Mouse (Mus musculus): ENCODE results near the gene Lrrc26. TPM values are rescaled to one million over a fixed set of nuclear protein-coding genes. Genes with fewer than 3 reads are reported as not detected.
A peak's percentile ranks its signal among the peaks of the same experiment; 100 is the strongest.

Lrrc26 gene
- polyA plus RNA-seq, 1 experiment from 2014 or later, result not detected

DNA sequence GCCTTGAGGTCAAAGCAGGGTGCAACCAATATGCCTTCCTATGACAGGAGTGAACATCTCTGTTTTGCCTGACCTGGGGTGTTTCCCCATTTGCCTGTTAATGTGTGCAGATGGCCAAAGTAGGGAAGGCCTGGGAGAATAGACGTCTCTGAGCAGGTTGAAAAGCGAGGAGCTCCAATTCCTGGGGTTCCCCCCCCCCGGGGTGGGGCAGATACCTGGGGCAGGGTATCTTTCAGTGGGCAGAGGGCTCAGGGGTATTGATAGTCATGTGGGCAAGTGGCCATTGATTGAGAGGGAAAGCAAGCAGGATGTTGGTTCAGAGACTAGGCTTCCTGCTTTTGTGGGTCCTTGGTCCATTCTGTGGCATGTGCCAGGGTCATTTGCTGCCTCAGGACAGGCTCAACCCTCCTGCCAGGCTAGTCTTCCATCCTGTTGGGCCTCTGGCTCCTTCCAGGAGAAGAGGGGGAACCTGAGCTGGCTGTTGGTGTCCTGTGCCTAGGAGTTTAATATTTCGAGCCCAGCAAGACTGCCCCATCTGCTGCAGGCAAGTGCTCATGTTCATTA is 21.9 kb upstream of the Lrrc26 start:
- H3K4me2 ChIP-seq, result no peak overlapping the region
- H3K27ac ChIP-seq, result no peak overlapping the region
- no peak for ATAC-seq (replicated peaks; ENCODE audit: low FRiP score)
- H3K4me1 ChIP-seq, result peaks cover 60% of the 10 kb centered on the region
- H3K9ac ChIP-seq, result no peak overlapping the region
- H3K36me3 ChIP-seq, result peaks cover 25% of the 10 kb centered on the region
- no peaks in the 10 kb centered on the region for H3K9me3 ChIP-seq (replicated peaks)
- H3K4me3 ChIP-seq (replicated peaks), result no peak overlapping the region
- WGBS, result 71% methylated on average over 4 of the region's 4 CpGs
- H3K27me3 ChIP-seq, result peaks cover 11% of the 10 kb centered on the region

DNA sequence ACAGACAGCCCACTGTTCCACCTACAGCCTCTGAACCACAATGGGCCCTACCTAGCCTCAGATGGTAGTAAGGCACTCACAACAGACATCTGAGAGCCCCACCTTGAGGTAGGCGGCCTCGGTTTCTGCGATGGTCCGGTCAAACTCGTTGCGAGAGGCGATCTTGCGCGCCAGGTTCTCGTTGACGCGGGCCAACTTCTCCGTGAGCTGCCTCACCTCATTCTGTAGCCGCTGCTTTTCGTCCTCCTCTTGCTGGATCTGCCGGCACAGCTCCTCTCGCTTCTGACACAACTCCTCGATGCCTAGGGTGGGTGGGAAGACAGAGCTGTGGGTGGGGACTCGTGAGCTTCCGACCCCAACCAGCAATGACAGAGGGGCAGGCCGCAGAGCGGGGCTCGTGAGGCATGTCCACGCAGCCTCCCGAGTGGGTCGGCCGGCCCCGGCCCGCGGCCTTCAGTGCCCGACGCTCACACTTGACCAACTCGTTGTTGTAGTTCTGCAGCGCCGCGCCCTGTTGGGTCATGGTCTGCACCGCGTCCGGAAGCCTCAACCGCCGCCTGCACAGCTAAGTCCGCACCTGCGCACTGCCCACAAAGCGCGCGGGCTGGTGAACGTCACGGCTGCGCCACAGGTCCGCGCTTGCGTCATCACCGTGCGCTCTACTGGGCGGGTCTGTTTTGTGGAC is 17.7 kb upstream of the Lrrc26 start, which contains the start of the genes Ssna1 and Anapc2:
Gene Ssna1, minus strand, starts transcription at position 612 of the 685 bp plus-strand sequence.
Gene Anapc2, plus strand, starts transcription at position 652 of the 685 bp plus-strand sequence.
- Histone ChIP-seq H3K9me3 (replicated peaks) (no peaks in the 10 kb centered on the region), H3K4me3 (replicated peaks) (peak within 1 kb of the TSS; percentile 73), H3K4me2 (peak within 1 kb of the TSS; percentile 93), H3K27me3 (no peaks in the 10 kb centered on the region), H3K36me3 (peaks cover 61% of the 10 kb centered on the region), H3K27ac (peak within 1 kb of the TSS; percentile 85), H3K4me1 (peaks cover 36% of the 10 kb centered on the region), H3K9ac (peak within 1 kb of the TSS; percentile 87)
- ATAC-seq (replicated peaks; ENCODE audit: low FRiP score), result peak; percentile 97
- WGBS, result under 1% methylated on average over 55 of the region's 55 CpGs

GRCm38 (mm10) chr2:25272515-25272914 is 17.2 kb upstream of the Lrrc26 start:
- no peaks in the 10 kb centered on the region for H3K27me3 ChIP-seq
- H3K27ac ChIP-seq, result peak overlapping the region; percentile 61
- H3K4me2 ChIP-seq, result peak overlapping the region; percentile 93
- ATAC-seq (replicated peaks; ENCODE audit: low FRiP score), result peak; percentile 65
- under 1% methylated on average over 28 of the region's 29 CpGs for WGBS
- H3K36me3 ChIP-seq, result peaks cover 67% of the 10 kb centered on the region
- no peaks in the 10 kb centered on the region for H3K9me3 ChIP-seq (replicated peaks)
- peaks cover 30% of the 10 kb centered on the region for H3K4me1 ChIP-seq
- peak overlapping the region; percentile 87 for H3K9ac ChIP-seq
- H3K4me3 ChIP-seq (replicated peaks), result peak overlapping the region; percentile 73

DNA sequence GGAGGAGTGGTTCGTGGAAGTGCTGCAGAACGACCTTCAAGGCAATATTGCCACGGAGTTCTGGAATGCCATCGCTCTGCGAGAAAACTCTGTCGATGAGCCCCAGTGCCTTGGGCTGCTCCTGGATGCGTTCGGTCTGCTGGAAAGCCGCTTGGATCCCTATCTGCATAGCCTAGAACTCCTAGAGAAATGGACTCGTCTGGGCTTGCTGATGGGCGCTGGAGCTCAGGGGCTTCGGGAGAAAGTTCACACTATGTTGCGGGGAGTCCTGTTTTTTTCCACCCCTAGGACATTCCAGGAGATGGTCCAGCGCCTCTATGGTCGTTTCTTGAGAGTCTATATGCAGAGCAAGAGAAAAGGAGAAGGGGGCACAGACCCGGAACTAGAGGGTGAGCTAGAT is 16.7 kb upstream of the Lrrc26 start:
- H3K4me3 ChIP-seq (replicated peaks), result peak overlapping the region; percentile 73
- WGBS, result 29% methylated on average over 16 of the region's 16 CpGs
- H3K9me3 ChIP-seq (replicated peaks), result no peaks in the 10 kb centered on the region
- H3K36me3 ChIP-seq, result peaks cover 72% of the 10 kb centered on the region
- H3K4me2 ChIP-seq, result peak overlapping the region; percentile 93
- H3K27ac ChIP-seq, result 0 out of 2 replicates have a peak overlapping the region, but pooled peaks have one; percentile 61
- H3K27me3 ChIP-seq, result no peaks in the 10 kb centered on the region
- ATAC-seq (replicated peaks; ENCODE audit: low FRiP score), result no peak
- H3K9ac ChIP-seq, result peak overlapping the region; percentile 87
- H3K4me1 ChIP-seq, result peaks cover 30% of the 10 kb centered on the region

- Histone ChIP-seq H3K27me3 (no peaks in the 10 kb centered on the region), H3K27ac (no peak overlapping the region), H3K4me3 (replicated peaks) (no peak overlapping the region), H3K4me2 (no peak overlapping the region), H3K36me3 (peaks cover 98% of the 10 kb centered on the region), H3K4me1 (peaks cover 3% of the 10 kb centered on the region; the same call in 1 of the 2 replicates), H3K9ac (no peak overlapping the region), H3K9me3 (replicated peaks) (no peaks in the 10 kb centered on the region)
- WGBS, result 66% methylated on average over 13 of the region's 13 CpGs
- ATAC-seq (replicated peaks; ENCODE audit: low FRiP score), result no peak; the same call in 1 of the 2 replicates
Measured at GRCm38 (mm10) chr2:25278928-25279882, 10.5 kb upstream of the Lrrc26 start.

DNA sequence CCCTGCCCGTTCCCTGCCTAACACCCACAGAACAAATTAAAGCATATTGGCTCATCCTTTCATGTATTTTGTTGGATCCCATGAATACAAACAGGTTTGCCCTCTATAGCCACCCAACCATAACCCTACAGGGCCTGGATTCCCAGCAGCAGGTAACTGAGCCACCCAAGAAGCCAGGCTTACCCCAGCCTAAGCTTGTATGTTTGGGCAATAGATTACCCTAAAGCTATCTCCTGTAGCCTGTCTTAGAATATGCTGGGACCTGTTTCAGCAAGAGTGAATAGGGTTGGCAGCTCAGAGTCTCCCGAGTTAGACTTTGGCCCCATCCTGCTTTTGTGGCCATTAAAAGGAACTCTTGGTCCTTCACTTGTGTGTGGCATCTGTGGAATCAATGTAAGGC is 4.2 kb upstream of the Lrrc26 start:
- no peaks in the 10 kb centered on the region for H3K9me3 ChIP-seq (replicated peaks)
- peaks cover 13% of the 10 kb centered on the region for H3K4me1 ChIP-seq
- 0 out of 2 replicates have a peak overlapping the region, but pooled peaks have one; percentile 61 for H3K27ac ChIP-seq
- no peak for ATAC-seq (replicated peaks; ENCODE audit: low FRiP score)
- no peak overlapping the region for H3K9ac ChIP-seq
- H3K4me3 ChIP-seq (replicated peaks), result no peak overlapping the region
- H3K36me3 ChIP-seq, result peaks cover 57% of the 10 kb centered on the region
- 90% methylated on average over 2 of the region's 2 CpGs for WGBS
- H3K4me2 ChIP-seq, result no peak overlapping the region
- H3K27me3 ChIP-seq, result peaks cover 29% of the 10 kb centered on the region

DNA sequence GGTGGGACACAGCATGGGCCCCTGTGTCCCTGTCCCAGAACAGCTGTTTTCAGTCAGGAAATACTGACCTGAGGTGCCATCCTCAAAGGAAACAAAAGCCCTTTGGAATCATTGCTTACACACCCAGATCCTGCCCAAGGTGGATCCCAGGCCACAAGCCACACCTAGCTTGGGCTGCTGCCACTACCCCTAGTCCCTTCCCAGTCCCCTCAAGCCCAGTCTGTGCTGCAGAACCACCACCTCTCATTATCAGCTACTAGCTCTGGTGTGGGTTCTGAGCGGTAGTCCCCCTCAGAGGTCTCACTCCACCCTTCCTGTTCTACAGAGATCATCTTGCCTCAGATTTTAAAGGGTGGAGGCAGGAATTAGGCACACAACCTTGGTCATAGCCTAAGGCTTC is 3.4 kb upstream of the Lrrc26 start:
- no peak overlapping the region for H3K4me2 ChIP-seq
- peaks cover 50% of the 10 kb centered on the region for H3K36me3 ChIP-seq
- no peaks in the 10 kb centered on the region for H3K9me3 ChIP-seq (replicated peaks)
- H3K9ac ChIP-seq, result no peak overlapping the region
- no peak for ATAC-seq (replicated peaks; ENCODE audit: low FRiP score)
- H3K27me3 ChIP-seq, result peaks cover 37% of the 10 kb centered on the region
- H3K4me1 ChIP-seq, result peaks cover 21% of the 10 kb centered on the region
- WGBS, result 76% methylated on average over 1 of the region's 1 CpGs
- H3K27ac ChIP-seq, result peak overlapping the region; percentile 61; the same call in 1 of the 2 replicates
- H3K4me3 ChIP-seq (replicated peaks), result no peak overlapping the region

- Histone ChIP-seq H3K9ac (no peak overlapping the region), H3K4me1 (peaks cover 28% of the 10 kb centered on the region), H3K27me3 (peaks cover 44% of the 10 kb centered on the region), H3K9me3 (replicated peaks) (no peaks in the 10 kb centered on the region), H3K4me3 (replicated peaks) (no peak overlapping the region), H3K27ac (0 out of 2 replicates have a peak overlapping the region, but pooled peaks have one; percentile 61), H3K4me2 (no peak overlapping the region), H3K36me3 (peaks cover 45% of the 10 kb centered on the region)
- no peak; the same call in 1 of the 2 replicates for ATAC-seq (replicated peaks; ENCODE audit: low FRiP score)
- WGBS, result 55% methylated on average over 7 of the region's 7 CpGs
Measured at GRCm38 (mm10) chr2:25286837-25287636, 2.7 kb upstream of the Lrrc26 start.

DNA sequence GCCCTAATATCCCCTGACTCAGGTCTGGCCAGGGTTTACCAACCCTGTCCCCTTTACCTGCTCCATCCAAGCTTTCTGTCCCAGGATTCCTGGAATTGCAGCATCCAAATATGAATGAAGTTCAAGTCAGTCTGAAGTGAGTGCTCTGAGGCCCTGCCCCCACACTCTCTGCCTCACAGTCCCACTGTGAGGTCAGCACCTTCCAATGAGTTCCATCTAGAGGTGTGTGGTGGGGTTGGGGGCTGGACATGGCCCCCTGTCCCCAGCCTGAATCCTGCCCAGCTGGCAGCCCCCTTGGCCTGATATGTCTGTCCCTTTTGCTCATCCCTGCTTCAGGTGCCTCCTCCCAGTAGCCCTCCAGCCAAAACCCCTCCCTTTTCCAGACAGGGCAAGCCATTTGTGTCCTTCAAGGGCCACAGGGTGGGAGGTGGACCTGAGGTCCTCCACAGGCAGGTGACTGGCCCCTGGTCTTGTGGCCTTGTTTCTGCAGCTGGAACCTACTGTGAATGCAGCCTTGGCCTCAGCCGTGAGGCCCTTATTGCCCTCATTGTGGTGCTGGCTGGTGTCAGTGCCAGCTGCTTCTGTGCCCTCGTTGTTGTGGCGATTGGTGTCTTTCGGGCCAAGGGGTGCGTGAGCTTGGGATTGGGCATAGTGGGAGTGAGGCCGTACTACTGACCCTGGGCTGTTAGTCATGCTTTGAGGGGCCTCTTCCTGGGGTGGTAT is 1.6 kb upstream of the Lrrc26 start, which contains the start of gene Tmem210:
Gene Tmem210, plus strand, starts transcription at position 219 of the 723 bp plus-strand sequence.
- Histone ChIP-seq H3K27me3 (peaks cover 54% of the 10 kb centered on the region), H3K4me1 (peaks cover 36% of the 10 kb centered on the region), H3K27ac (0 out of 2 replicates have a peak within 1 kb of the TSS, but pooled peaks have one; percentile 61), H3K36me3 (peaks cover 34% of the 10 kb centered on the region), H3K4me2 (no peak within 1 kb of the TSS), H3K4me3 (replicated peaks) (no peak within 1 kb of the TSS), H3K9me3 (replicated peaks) (no peaks in the 10 kb centered on the region), H3K9ac (no peak within 1 kb of the TSS)
- ATAC-seq (replicated peaks; ENCODE audit: low FRiP score), result no peak
- WGBS, result 85% methylated on average over 6 of the region's 6 CpGs

DNA sequence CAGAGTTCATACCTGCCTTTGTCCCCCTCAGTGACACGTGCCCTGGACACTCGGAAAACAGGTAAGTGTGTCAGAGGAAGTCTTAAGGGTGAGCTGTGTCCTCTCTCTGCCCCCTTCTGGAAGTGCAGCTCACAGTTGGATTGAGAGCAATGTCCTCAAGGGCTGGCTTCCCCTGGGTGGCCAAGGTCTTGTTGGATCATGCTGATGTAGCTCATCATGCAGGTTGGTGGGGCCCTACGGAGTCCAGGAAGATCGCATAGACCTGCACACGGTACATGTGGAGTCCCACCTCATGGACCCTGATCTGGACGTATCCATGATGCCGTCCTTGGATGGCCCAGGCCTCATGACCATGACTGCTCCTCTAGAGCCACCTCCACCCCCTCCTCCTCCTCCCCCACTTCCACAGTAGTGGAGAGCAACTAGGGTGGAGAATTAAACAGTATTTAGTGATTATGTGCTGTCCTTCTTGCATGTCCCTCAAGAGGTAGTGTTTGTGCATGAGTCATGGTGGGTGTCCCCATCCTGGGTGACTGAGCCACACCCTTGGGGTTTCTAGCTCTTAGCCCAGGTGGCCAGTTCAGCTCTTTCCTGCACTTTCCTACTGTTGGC is 875 bp upstream of the Lrrc26 start:
- no peak for ATAC-seq (replicated peaks; ENCODE audit: low FRiP score)
- Histone ChIP-seq H3K27me3 (peaks cover 62% of the 10 kb centered on the region), H3K4me2 (no peak overlapping the region), H3K9me3 (replicated peaks) (no peaks in the 10 kb centered on the region), H3K9ac (no peak overlapping the region), H3K27ac (no peak overlapping the region), H3K4me3 (replicated peaks) (no peak overlapping the region), H3K4me1 (peaks cover 36% of the 10 kb centered on the region), H3K36me3 (peaks cover 26% of the 10 kb centered on the region)
- 83% methylated on average over 7 of the region's 7 CpGs for WGBS

Measured in kidney, embryonic 15.5 days (tissue).